Mouse (Mus musculus): ENCODE results near the gene Nprl3. TPM values are rescaled to one million over a fixed set of nuclear protein-coding genes. Genes with fewer than 3 reads are reported as not detected.

Gene Nprl3
- polyA plus RNA-seq, 1 experiment from 2014 or later: 46.9 TPM

DNA sequence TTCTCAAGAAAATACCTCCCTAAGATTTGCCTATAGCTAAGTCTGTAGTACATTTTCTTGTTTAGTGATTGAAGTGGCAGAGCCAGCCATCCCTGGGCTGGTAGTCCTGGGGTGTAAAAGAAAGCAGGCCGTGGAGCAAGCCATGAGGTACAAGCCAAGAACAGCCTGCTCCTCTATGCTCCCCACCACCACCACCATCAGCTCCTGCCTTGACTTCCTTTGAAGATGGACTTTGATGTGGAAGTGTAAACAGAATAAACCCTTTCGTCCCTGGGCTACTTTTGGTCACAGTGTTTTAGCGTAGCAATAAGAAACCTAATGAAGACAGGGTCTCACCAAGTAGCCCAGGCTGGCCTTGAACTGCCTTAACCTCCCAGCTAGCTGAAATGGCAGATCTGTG is 69.7 kb downstream of the Nprl3 start:
- no peak for ATAC-seq (ENCODE audit: low FRiP score, low read depth)
- WGBS: 38% methylated on average over 3 of the region's 3 CpGs
- H3K4me3 ChIP-seq: no peak overlapping the region
- H3K9ac ChIP-seq: no peak overlapping the region
- H3K27me3 ChIP-seq (replicated peaks): no peaks in the 10 kb centered on the region
- no peaks in the 10 kb centered on the region for H3K9me3 ChIP-seq
- no peaks in the 10 kb centered on the region for H3K36me3 ChIP-seq
- no peak overlapping the region for H3K4me2 ChIP-seq (replicated peaks)
- H3K27ac ChIP-seq: no peak overlapping the region
- no peaks in the 10 kb centered on the region for H3K4me1 ChIP-seq

DNA sequence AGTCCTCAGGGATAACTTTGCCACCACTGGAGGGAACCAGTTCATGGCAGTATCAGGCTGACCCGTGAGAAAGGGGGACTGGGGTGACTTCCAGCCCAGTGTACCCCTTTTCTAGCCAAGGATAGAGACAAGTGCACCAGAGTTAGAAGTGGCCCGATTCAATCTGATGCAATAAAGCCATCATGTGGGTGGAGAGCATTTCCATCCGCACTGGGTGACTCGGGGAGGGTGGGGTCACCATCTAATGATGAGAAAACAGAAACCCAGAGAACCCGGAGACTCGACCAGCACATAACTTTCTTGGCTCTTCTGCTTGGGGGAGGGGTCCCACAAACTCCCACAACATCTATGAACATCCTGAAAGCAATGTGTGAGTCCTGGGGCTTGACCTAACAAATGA is 70.8 kb downstream of the Nprl3 start:
- Histone ChIP-seq H3K36me3 (no peaks in the 10 kb centered on the region), H3K27ac (no peak overlapping the region), H3K4me1 (no peaks in the 10 kb centered on the region), H3K4me2 (replicated peaks) (no peak overlapping the region), H3K9ac (no peak overlapping the region), H3K27me3 (replicated peaks) (no peaks in the 10 kb centered on the region), H3K9me3 (no peaks in the 10 kb centered on the region), H3K4me3 (no peak overlapping the region)
- WGBS: 75% methylated on average over 6 of the region's 6 CpGs
- ATAC-seq (ENCODE audit: low FRiP score, low read depth): no peak

DNA sequence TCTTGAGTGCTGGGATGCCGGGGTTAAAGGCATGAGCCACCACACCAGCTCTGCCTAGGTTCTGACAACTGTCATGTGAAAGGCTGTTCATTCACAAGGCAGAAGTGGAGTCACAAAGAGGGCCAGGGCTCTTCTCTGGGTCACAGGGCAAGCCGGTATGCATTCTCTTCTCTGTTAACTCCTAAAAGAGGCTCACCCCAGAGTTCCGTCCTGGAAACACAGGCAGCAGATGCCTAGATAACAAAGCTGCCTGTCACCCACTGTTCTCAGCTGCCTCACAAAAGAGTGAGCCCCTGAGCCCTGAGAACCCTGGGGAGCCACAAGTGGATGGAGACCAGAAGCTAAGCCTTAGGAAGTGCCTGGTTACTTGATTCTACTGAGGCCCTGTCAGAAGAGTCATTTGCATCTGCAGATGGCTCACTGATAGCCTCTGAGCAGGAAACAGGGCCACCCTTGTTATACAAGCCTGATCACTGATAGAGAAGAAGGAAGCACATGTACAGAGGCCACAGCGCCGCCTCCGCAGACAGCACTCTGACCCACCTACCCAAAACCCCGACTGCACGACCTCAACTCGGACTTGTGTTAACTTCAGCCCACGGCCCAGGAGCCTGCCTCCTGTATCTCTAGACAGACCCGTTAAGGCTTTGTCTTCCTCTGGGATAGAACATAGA is 71.5 kb downstream of the Nprl3 start:
- H3K4me1 ChIP-seq: no peaks in the 10 kb centered on the region
- H3K4me3 ChIP-seq: no peak overlapping the region
- no peaks in the 10 kb centered on the region for H3K36me3 ChIP-seq
- no peak overlapping the region for H3K4me2 ChIP-seq (replicated peaks)
- WGBS: 45% methylated on average over 11 of the region's 11 CpGs
- H3K27ac ChIP-seq: no peak overlapping the region
- ATAC-seq (ENCODE audit: low FRiP score, low read depth): no peak
- H3K9me3 ChIP-seq: no peaks in the 10 kb centered on the region
- no peak overlapping the region for H3K9ac ChIP-seq
- H3K27me3 ChIP-seq (replicated peaks): no peaks in the 10 kb centered on the region

DNA sequence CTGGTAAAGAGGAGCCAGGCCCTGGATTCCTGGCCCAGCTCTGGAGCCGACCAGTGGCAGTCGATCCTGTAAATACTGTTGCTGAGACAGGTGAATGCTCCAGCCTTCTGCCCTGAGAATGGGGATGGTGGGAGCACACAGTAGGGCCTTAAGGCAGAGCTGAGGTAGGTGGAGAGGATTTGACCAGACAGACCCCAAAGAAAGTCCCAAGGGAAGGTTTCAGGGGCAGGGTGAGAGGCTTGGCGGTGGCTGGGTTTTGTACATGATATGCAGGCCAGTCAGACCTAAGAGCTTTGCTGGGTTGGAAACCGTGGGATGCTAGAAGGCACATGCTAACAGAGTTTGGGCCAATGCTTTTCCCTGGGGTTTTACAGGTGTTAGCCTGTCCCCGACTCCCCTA is 72.9 kb downstream of the Nprl3 start:
- no peak overlapping the region for H3K27ac ChIP-seq
- H3K9ac ChIP-seq: no peak overlapping the region
- no peak for ATAC-seq (ENCODE audit: low FRiP score, low read depth)
- no peak overlapping the region for H3K4me3 ChIP-seq
- H3K27me3 ChIP-seq (replicated peaks): no peaks in the 10 kb centered on the region
- no peaks in the 10 kb centered on the region for H3K4me1 ChIP-seq
- H3K4me2 ChIP-seq (replicated peaks): no peak overlapping the region
- no peaks in the 10 kb centered on the region for H3K9me3 ChIP-seq
- H3K36me3 ChIP-seq: no peaks in the 10 kb centered on the region
- WGBS: 82% methylated on average over 5 of the region's 5 CpGs

DNA sequence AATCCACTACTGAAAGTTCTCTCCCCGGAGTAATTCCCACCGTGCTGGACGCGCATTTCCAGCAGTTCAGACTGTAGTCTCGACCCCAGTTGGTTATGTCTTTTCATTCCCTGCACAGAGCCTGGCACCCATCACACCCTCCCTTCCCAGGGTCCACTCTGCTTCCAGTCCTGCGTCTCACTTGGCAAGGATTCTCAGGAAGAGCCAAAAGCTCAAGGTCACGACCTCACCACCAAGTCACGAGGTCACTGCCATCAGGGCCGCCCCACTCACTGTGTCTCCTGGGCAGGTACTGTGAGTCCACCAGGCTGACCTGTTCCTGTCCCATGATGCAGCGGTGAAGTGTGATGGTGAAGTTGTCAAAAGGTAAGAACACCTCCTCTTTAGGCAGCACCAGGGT is 73.4 kb downstream of the Nprl3 start:
- no peak overlapping the region for H3K9ac ChIP-seq
- H3K27me3 ChIP-seq (replicated peaks): no peaks in the 10 kb centered on the region
- H3K4me2 ChIP-seq (replicated peaks): no peak overlapping the region
- ATAC-seq (ENCODE audit: low FRiP score, low read depth): no peak
- no peaks in the 10 kb centered on the region for H3K36me3 ChIP-seq
- H3K9me3 ChIP-seq: no peaks in the 10 kb centered on the region
- no peak overlapping the region for H3K27ac ChIP-seq
- H3K4me1 ChIP-seq: no peaks in the 10 kb centered on the region
- 84% methylated on average over 10 of the region's 10 CpGs for WGBS
- no peak overlapping the region for H3K4me3 ChIP-seq

GRCm38 (mm10) chr11:32193156-32193555 is 74.4 kb downstream of the Nprl3 start:
- Histone ChIP-seq H3K9me3 (no peaks in the 10 kb centered on the region), H3K27ac (no peak overlapping the region), H3K27me3 (replicated peaks) (0 out of 2 replicates have a peak, but pooled peaks cover 2% of the 10 kb centered on the region), H3K4me2 (replicated peaks) (no peak overlapping the region), H3K9ac (no peak overlapping the region), H3K4me1 (no peaks in the 10 kb centered on the region), H3K4me3 (no peak overlapping the region), H3K36me3 (no peaks in the 10 kb centered on the region)
- no peak for ATAC-seq (ENCODE audit: low FRiP score, low read depth)
- 83% methylated on average over 10 of the region's 10 CpGs for WGBS

DNA sequence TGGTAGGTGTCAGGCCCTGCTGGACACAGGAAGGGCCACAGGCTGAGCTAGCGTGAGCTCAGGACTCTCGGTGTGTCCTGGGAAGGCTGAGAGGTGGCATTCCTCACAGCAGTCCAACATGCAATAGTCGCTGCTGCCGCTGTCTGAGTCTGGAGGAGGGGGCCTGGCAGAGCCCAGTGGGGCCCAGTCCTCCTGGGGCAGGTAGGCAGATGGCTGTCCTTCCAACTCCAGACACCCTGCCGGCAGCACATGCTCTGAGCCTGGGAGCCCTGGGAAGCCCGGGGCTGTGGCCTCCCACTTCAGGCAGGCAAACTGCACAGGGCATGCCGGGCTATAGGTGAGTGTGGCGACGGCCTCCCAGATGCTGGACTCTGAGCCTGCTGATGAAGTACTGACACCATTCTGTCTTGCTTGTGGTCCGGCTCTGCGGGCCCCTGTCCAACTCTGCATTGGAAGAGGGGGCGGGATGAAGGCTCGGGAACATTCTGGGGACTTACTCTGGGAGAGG is 76.8 kb downstream of the Nprl3 start:
- no peaks in the 10 kb centered on the region for H3K36me3 ChIP-seq
- H3K27ac ChIP-seq: no peak overlapping the region
- 0 out of 2 replicates have a peak, but pooled peaks cover 2% of the 10 kb centered on the region for H3K27me3 ChIP-seq (replicated peaks)
- H3K4me3 ChIP-seq: no peak overlapping the region
- no peak overlapping the region for H3K4me2 ChIP-seq (replicated peaks)
- no peak overlapping the region for H3K9ac ChIP-seq
- ATAC-seq (ENCODE audit: low FRiP score, low read depth): no peak
- WGBS: 81% methylated on average over 13 of the region's 13 CpGs
- no peaks in the 10 kb centered on the region for H3K4me1 ChIP-seq
- H3K9me3 ChIP-seq: no peaks in the 10 kb centered on the region

- Histone ChIP-seq H3K36me3 (no peaks in the 10 kb centered on the region), H3K9me3 (no peaks in the 10 kb centered on the region), H3K9ac (no peak overlapping the region), H3K4me3 (no peak overlapping the region), H3K4me1 (no peaks in the 10 kb centered on the region), H3K4me2 (replicated peaks) (no peak overlapping the region), H3K27me3 (replicated peaks) (0 out of 2 replicates have a peak, but pooled peaks cover 2% of the 10 kb centered on the region), H3K27ac (no peak overlapping the region)
- 82% methylated on average over 9 of the region's 9 CpGs for WGBS
- ATAC-seq (ENCODE audit: low FRiP score, low read depth): no peak
Measured at GRCm38 (mm10) chr11:32190119-32190518, 77.4 kb downstream of the Nprl3 start.

DNA sequence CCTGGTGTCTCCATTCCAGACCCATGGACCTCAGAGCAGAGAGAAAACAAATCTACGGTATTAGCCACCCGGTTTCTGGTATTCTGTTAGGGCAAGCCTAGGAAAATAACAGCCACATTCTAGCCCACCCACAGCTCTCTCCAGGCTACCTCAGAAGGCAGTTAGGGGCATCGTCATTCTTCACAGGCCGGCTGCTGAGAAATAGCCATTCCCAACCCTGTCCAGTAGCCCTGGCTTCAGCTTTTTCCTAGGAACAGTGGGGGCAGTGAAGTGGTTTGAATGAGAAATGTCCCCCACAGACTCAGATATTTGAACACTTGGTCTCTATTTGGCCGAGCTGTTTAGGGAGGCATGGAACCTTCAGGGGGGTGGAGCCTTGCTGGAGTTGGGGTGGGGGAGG is 78.1 kb downstream of the Nprl3 start:
- no peak overlapping the region for H3K9ac ChIP-seq
- no peaks in the 10 kb centered on the region for H3K36me3 ChIP-seq
- no peak overlapping the region for H3K27ac ChIP-seq
- WGBS: 58% methylated on average over 5 of the region's 5 CpGs
- no peak overlapping the region for H3K4me2 ChIP-seq (replicated peaks)
- H3K4me1 ChIP-seq: no peaks in the 10 kb centered on the region
- no peaks in the 10 kb centered on the region for H3K9me3 ChIP-seq
- no peak overlapping the region for H3K4me3 ChIP-seq
- no peak for ATAC-seq (ENCODE audit: low FRiP score, low read depth)
- 0 out of 2 replicates have a peak, but pooled peaks cover 2% of the 10 kb centered on the region for H3K27me3 ChIP-seq (replicated peaks)

- no peaks in the 10 kb centered on the region for H3K4me1 ChIP-seq
- H3K36me3 ChIP-seq: no peaks in the 10 kb centered on the region
- no peak overlapping the region for H3K4me3 ChIP-seq
- H3K27me3 ChIP-seq (replicated peaks): 0 out of 2 replicates have a peak, but pooled peaks cover 2% of the 10 kb centered on the region
- no peaks in the 10 kb centered on the region for H3K9me3 ChIP-seq
- no peak for ATAC-seq (ENCODE audit: low FRiP score, low read depth)
- no peak overlapping the region for H3K27ac ChIP-seq
- 80% methylated on average over 12 of the region's 12 CpGs for whole genome bisulfite sequencing
- H3K9ac ChIP-seq: no peak overlapping the region
- H3K4me2 ChIP-seq (replicated peaks): no peak overlapping the region
Measured at GRCm38 (mm10) chr11:32188881-32189280, 78.6 kb downstream of the Nprl3 start.

GRCm38 (mm10) chr11:32187256-32187655 is 80.3 kb downstream of the Nprl3 start:
- Histone ChIP-seq H3K4me1 (no peaks in the 10 kb centered on the region), H3K27me3 (replicated peaks) (0 out of 2 replicates have a peak, but pooled peaks cover 2% of the 10 kb centered on the region), H3K9me3 (no peaks in the 10 kb centered on the region), H3K27ac (no peak overlapping the region), H3K4me3 (no peak overlapping the region), H3K36me3 (no peaks in the 10 kb centered on the region), H3K4me2 (replicated peaks) (no peak overlapping the region), H3K9ac (no peak overlapping the region)
- ATAC-seq (ENCODE audit: low FRiP score, low read depth): no peak
- WGBS: 92% methylated on average over 4 of the region's 4 CpGs

DNA sequence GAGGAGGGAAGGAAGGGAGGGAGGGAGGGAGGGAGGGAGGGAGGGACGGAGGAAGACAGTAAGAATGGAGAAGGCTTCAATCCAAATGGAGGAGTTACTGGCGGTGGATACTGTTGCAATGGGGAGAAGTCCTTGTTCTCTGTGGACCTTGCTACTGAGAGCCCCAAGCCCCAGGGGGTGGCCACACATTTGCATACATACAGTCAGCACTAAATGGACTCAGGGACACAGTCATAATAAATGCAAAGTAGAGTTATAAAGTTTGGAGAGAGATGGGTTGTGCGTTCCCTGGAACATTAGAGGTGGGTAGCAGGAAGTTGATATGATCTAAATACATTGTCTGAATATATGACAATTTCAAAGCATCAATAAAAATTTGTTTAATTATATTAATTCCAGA is 81.5 kb downstream of the Nprl3 start:
- Histone ChIP-seq H3K4me2 (replicated peaks) (no peak overlapping the region), H3K4me1 (no peaks in the 10 kb centered on the region), H3K27ac (no peak overlapping the region), H3K9ac (no peak overlapping the region), H3K27me3 (replicated peaks) (0 out of 2 replicates have a peak, but pooled peaks cover 2% of the 10 kb centered on the region), H3K4me3 (no peak overlapping the region), H3K36me3 (no peaks in the 10 kb centered on the region), H3K9me3 (no peaks in the 10 kb centered on the region)
- WGBS: 77% methylated on average over 3 of the region's 3 CpGs
- ATAC-seq (ENCODE audit: low FRiP score, low read depth): no peak

DNA sequence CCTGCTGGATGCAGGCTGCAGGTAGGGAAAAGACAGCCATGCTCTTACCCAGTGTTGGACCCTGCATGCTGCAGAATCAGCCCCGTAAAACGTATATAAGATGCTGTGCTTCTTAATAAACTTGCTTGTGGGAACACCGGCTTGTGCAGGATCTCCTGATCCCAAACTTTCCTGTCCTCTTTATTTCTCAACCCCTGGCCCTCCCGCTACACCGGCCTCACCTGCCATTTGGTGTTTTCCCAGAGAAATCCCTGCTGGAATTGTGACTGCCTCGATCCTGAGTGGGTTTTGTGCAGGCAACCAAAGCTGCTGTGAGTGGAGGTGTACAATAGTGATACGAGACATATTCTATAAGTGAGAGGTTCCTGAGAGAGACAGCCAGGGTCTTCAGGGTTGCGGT is 83.0 kb downstream of the Nprl3 start:
- 86% methylated on average over 8 of the region's 8 CpGs for WGBS
- Histone ChIP-seq H3K27me3 (replicated peaks) (0 out of 2 replicates have a peak, but pooled peaks cover 2% of the 10 kb centered on the region), H3K9ac (no peak overlapping the region), H3K36me3 (no peaks in the 10 kb centered on the region), H3K4me2 (replicated peaks) (no peak overlapping the region), H3K4me1 (no peaks in the 10 kb centered on the region), H3K9me3 (no peaks in the 10 kb centered on the region), H3K27ac (no peak overlapping the region), H3K4me3 (no peak overlapping the region)
- no peak for ATAC-seq (ENCODE audit: low FRiP score, low read depth)
